Comparison of ENCODE assay signal across 28 mouse cellular contexts in the genomic region with DNA sequence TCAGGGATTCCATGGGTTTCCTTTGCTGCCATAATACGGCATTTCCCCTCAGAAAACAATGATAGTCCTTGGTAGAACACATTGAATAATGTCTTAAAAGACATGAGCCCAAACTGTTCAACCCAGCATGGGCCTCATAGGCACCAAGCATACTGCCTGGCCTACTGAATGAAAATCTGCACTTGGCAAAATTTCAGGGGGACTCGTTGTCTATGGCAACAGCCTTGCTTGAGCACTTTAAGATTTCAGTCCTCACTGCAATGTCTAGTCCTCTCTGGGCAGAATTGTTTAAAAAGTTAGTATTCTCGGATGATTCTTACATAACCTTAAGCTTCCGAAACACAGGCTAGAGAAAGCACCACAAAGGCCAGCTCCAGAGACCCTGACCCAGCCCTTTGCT. TPM values are rescaled to one million over a fixed set of nuclear protein-coding genes. Genes with fewer than 3 reads are reported as not detected.
DNase-seq lines count a peak whose midpoint lies in the region; ATAC-seq and TF ChIP-seq lines count a peak whose summit lies in the region.
"Had no signal": no experiment of that assay in that cellular context is flagged by ENCODE, and none has a peak within 500 bp of the region (broad histone marks: within the 10 kb centered on the region; RNA-seq: fewer than 3 reads in every experiment).

No protein-coding gene starts in this region.

- H3K4me1 ChIP-seq in forebrain, postnatal 0 days (ENCODE audit: insufficient read depth), result no peaks in the 10 kb centered on the region
- no peaks in the 10 kb centered on the region for H3K4me1 ChIP-seq in forebrain, embryonic 11.5 days (replicated peaks; ENCODE audit: control insufficient read depth, insufficient read depth, low read length)
- H3K4me1 ChIP-seq: embryonic facial prominence, embryonic 13.5 days; kidney, embryonic 15.5 days; midbrain, embryonic 15.5 days; stomach, embryonic 15.5 days had no signal

- H3K36me3 ChIP-seq in forebrain, postnatal 0 days (ENCODE audit: insufficient read depth), result peaks cover 96% of the 10 kb centered on the region
- peaks cover 17% of the 10 kb centered on the region; the same call in 1 of the 2 replicates for H3K36me3 ChIP-seq in forebrain, embryonic 11.5 days (ENCODE audit: control insufficient read depth, insufficient read depth, low read length)

- peak; percentile 46 for DNase-seq in forebrain, postnatal 0 days
- DNase-seq in forebrain, embryonic 11.5 days (ENCODE audit: low spot score), result no peak
- peak in 1 of 2 experiments; percentile 65 for DNase-seq in layer of hippocampus, adult 2 months (ENCODE audit: low spot score in 2 of 2)
- no peak for DNase-seq in layer of hippocampus, postnatal 25 days (ENCODE audit: extremely low spot score in 1 of 2, low spot score in 1 of 2)
- peak; percentile 59 for DNase-seq in adipocyte (ENCODE audit: low spot score)
- peak; percentile 45 for DNase-seq in brain, adult 2 months (ENCODE audit: low read depth, low spot score)
- no peak for DNase-seq in kidney, adult 18-20 months
- no peak for DNase-seq in ovary, adult 18-20 months (ENCODE audit: low spot score)
- DNase-seq: adrenal gland, adult 2 months; B cell, adult 2 months; gastrocnemius, postnatal 36 days; heart, adult 18-20 months; heart, postnatal 36 days; kidney, adult 11 months; kidney, postnatal 25 days; liver, postnatal 0 days; right cerebral cortex, postnatal 25 days; thymus, postnatal 14 days had no signal

- no peaks in the 10 kb centered on the region for H3K27me3 ChIP-seq in forebrain, postnatal 0 days (ENCODE audit: insufficient read depth, low read length)
- no peaks in the 10 kb centered on the region for H3K27me3 ChIP-seq in forebrain, embryonic 11.5 days (ENCODE audit: control insufficient read depth, insufficient read depth, low read length)
- H3K27me3 ChIP-seq: embryonic facial prominence, embryonic 13.5 days; kidney, embryonic 15.5 days; liver, embryonic 12.5 days; midbrain, embryonic 15.5 days; stomach, embryonic 15.5 days had no signal

- no peak for TF ChIP-seq CTCF in forebrain, postnatal 0 days (IDR thresholded peaks at IDR 0.05; ENCODE audit: low read depth)
- no peak for TF ChIP-seq CTCF in layer of hippocampus, adult 2 months (conservative IDR thresholded peaks at IDR 0.05)

- no peak overlapping the region for H3K27ac ChIP-seq in forebrain, postnatal 0 days (ENCODE audit: low read depth, low read length)
- H3K27ac ChIP-seq in forebrain, embryonic 11.5 days (ENCODE audit: low read depth, low read length), result no peak overlapping the region
- H3K27ac ChIP-seq in layer of hippocampus, adult 2 months, result peak overlapping the region; percentile 33; the same call in 1 of the 2 replicates
- H3K27ac ChIP-seq: embryonic facial prominence, embryonic 13.5 days; kidney, embryonic 15.5 days; liver, embryonic 12.5 days; macrophage; midbrain, embryonic 15.5 days; stomach, embryonic 15.5 days had no signal

- peak; percentile 45; the same call in 1 of the 2 replicates for ATAC-seq in forebrain, postnatal 0 days
- no peak for ATAC-seq in forebrain, embryonic 11.5 days (replicated peaks; ENCODE audit: low FRiP score)
- ATAC-seq: inflammation-experienced regulatory T-cells, adult 6 months; liver, embryonic 12.5 days; liver, postnatal 0 days; lung, postnatal 0 days had no signal

- H3K9ac ChIP-seq in forebrain, postnatal 0 days, result no peak overlapping the region
- no peak overlapping the region for H3K9ac ChIP-seq in forebrain, embryonic 11.5 days (ENCODE audit: low read length)
- H3K9ac ChIP-seq: embryonic facial prominence, embryonic 13.5 days; kidney, embryonic 15.5 days; liver, embryonic 12.5 days; liver, postnatal 0 days; midbrain, embryonic 15.5 days; stomach, embryonic 15.5 days had no signal

- WGBS in forebrain, postnatal 0 days, result 66% methylated on average over 4 of the region's 4 CpGs
- WGBS in forebrain, embryonic 11.5 days, result 96% methylated on average over 4 of the region's 4 CpGs

- no peaks in the 10 kb centered on the region for H3K9me3 ChIP-seq in forebrain, postnatal 0 days (ENCODE audit: low read length)
- H3K9me3 ChIP-seq in forebrain, embryonic 11.5 days (ENCODE audit: control insufficient read depth, low read length), result no peaks in the 10 kb centered on the region
- H3K9me3 ChIP-seq: embryonic facial prominence, embryonic 13.5 days; kidney, embryonic 15.5 days; liver, embryonic 12.5 days; midbrain, embryonic 15.5 days; stomach, embryonic 15.5 days had no signal

- H3K4me2 ChIP-seq in forebrain, postnatal 0 days (ENCODE audit: low read depth), result no peak overlapping the region
- H3K4me2 ChIP-seq in forebrain, embryonic 11.5 days (ENCODE audit: low read depth, low read length, severe bottlenecking), result no peak overlapping the region
- H3K4me2 ChIP-seq: embryonic facial prominence, embryonic 13.5 days; heart, embryonic 11.5 days; kidney, embryonic 15.5 days; liver, embryonic 12.5 days; midbrain, embryonic 15.5 days; stomach, embryonic 15.5 days had no signal

- no peak overlapping the region for H3K4me3 ChIP-seq in forebrain, postnatal 0 days (ENCODE audit: low read depth, low read length)
- H3K4me3 ChIP-seq in forebrain, embryonic 11.5 days (ENCODE audit: low read depth, low read length), result no peak overlapping the region
- no peak overlapping the region for H3K4me3 ChIP-seq in layer of hippocampus, adult 2 months
- H3K4me3 ChIP-seq: embryonic facial prominence, embryonic 13.5 days; kidney, embryonic 15.5 days; liver, embryonic 12.5 days; midbrain, embryonic 15.5 days; myocyte; stomach, embryonic 15.5 days had no signal

RNA-seq across cellular contexts. Expression of a gene that starts 25.2 kb away (rescaled TPM):
- total RNA-seq in forebrain, postnatal 0 days (2014; rRNA removed), result 230 and 256 TPM in 2 replicates
- 156 and 192 TPM in 2 replicates for polyA plus RNA-seq in forebrain, postnatal 0 days (2015; fragmentation: Nextera tagmentation; extraction: Ambion mirVana)
- polyA plus RNA-seq in forebrain, embryonic 11.5 days (2014; fragmentation: Nextera tagmentation; extraction: Ambion mirVana), result 157 and 174 TPM in 2 replicates
- 100 to 1,000 TPM; 203 to 212 TPM for total RNA-seq in layer of hippocampus, adult 2 months (2021)
- total RNA-seq in layer of hippocampus, postnatal 25 days (2021), result 100 to 1,000 TPM; 217 TPM

RNA-seq across cellular contexts. Expression of a gene that starts 34.9 kb away (rescaled TPM):
- 2.2 and 5.0 TPM in 2 replicates for total RNA-seq in forebrain, postnatal 0 days (2014; rRNA removed)
- 0.36 and 0.81 TPM in 2 replicates for polyA plus RNA-seq in forebrain, postnatal 0 days (2015; fragmentation: Nextera tagmentation; extraction: Ambion mirVana)
- 0.37 TPM in 1 of 2 replicates, not detected in the other for polyA plus RNA-seq in forebrain, embryonic 11.5 days (2014; fragmentation: Nextera tagmentation; extraction: Ambion mirVana)
- total RNA-seq in layer of hippocampus, adult 2 months (2021), result 1 to 10 TPM; 3.2 to 4.2 TPM
- 1 to 10 TPM; 1.8 to 1.9 TPM for total RNA-seq in layer of hippocampus, postnatal 25 days (2021)

Comparison
In these comparisons a context has a peak if more than half of its experiments do, and no peak if none do; other contexts are left out.
1. DNase-seq: peak in forebrain, postnatal 0 days (single experiment), adipocyte (single experiment) and brain, adult 2 months (single experiment); none in forebrain, embryonic 11.5 days (single experiment), layer of hippocampus, postnatal 25 days (0 of 2), kidney, adult 18-20 months (single experiment) and ovary, adult 18-20 months (single experiment).